Mouse (Mus musculus): ENCODE data around the gene Msh4. TPM values are rescaled to one million over a fixed set of nuclear protein-coding genes. Genes with fewer than 3 reads are reported as not detected.

Gene Msh4
- total RNA-seq (2021): under 1 TPM; 0.28 to 0.32 TPM

GRCm38 (mm10) chr3:153906136-153906871, at the start of gene Msh4:
Gene Msh4, minus strand, starts transcription at chr3:153906138.
- intact Hi-C loops (cut with DNase I): no loop called here
- no peak for DNase-seq (ENCODE audit: extremely low spot score in 1 of 2, low spot score in 2 of 2)

- DNase-seq (ENCODE audit: extremely low spot score in 1 of 2, low spot score in 2 of 2): no peak
- intact Hi-C loops (cut with DNase I): no loop called here
Observed at GRCm38 (mm10) chr3:153948176-153948575, 42.2 kb upstream of the Msh4 start.

- DNase-seq (ENCODE audit: extremely low spot score in 1 of 2, low spot score in 2 of 2): no peak
- intact Hi-C loops (cut with DNase I): no loop called here
Observed at GRCm38 (mm10) chr3:153947271-153947670, 41.3 kb upstream of the Msh4 start.

DNA sequence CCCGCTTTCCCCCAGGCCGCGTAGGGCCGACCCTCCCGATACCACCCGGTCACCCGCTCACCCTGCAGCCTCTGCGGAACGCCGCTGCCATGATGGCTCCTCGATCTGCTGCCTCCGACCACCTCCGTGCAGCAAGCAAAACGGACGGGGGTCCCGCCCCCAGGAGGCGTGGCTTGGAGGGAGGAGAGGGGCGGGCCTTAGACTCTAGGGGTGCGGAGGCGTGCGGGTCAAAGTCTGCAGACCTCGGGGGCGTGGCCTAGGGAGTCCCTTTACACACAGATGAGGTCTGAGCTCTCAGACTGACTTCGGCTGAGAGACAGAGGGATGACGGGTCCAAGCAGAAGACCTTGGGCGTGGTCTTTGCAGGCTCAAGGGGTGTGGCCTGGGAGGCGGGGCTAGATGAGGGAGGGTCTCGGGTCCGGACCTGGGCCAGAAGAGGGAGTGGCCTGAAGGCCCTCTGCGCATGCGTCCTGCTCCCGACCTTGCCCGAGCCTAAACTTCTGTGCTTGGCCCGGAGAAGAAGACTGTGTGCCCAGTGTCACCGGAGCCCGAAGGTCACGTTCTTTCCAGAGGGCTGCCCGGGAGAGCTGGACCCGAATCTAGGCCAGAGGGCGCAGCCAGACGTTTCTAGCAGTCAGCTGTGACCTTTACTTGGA, 38.5 kb upstream of the Msh4 start, which contains the start of gene Acadm:
Gene Acadm, minus strand, starts transcription at position 298 of the 656 bp plus-strand sequence.
- intact Hi-C loops (cut with DNase I): no loop called here
- DNase-seq (ENCODE audit: extremely low spot score in 1 of 2, low spot score in 2 of 2): peak; percentile 90 to 97

DNA sequence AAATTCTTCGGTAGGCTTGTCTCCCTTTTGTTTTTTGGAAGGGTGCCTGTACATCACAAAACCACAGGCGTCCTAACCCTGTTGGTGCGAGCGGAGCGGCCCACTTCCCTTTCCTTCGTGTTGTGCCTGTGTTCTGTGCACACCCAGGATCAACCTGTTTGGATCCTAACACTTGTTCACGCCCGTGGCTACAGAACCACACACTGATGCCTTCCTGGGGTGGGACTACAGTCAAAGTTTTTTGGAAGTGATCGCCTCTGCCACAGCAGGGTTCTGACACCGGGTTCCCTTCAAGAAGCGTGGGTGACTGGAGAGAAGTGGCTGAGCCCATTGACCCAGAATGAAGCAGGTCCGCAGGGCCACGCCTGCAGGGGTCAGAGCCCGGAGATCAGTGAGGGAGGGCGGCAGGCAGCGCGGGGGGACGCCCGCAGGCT, 38.0 kb upstream of the Msh4 start:
- peak in 1 of 2 experiments; percentile 25 for DNase-seq (ENCODE audit: extremely low spot score in 1 of 2, low spot score in 2 of 2)
- intact Hi-C loops (cut with DNase I): no loop called here

DNA sequence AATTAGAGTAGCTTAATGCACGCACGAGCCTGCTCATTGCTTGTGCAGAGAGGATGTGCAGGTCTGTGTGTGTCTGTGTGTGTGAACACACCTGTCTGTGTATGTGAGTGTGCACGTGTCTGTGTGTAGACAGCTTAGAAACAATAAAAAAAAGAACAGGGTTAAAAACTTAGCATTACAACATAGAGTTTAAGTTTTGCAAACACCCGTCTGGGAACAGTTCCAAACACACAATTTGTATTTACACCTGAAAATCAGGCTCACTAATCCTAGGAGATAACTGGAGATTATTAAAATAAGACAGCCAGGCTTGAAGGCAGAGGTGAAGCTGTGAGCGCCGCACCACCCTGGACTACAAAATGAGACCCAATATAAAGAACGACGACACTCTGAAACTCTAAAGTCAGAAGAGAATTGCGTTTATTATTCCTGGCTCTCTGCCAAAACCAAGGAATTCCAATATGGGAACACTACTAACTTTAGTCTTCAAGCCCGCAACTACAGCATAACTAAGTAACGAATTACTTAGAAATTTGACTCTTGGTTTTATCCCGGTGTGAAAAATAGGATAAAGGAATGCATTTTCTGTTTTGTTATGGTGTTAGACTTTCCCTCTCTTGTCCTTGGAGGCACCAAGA, 37.2 kb upstream of the Msh4 start:
- intact Hi-C loops (cut with DNase I): no loop called here
- DNase-seq (ENCODE audit: extremely low spot score in 1 of 2, low spot score in 2 of 2): no peak

- intact Hi-C loops (cut with DNase I): no loop called here
- no peak for DNase-seq (ENCODE audit: extremely low spot score in 1 of 2, low spot score in 2 of 2)
Observed at GRCm38 (mm10) chr3:153941613-153942012, 35.7 kb upstream of the Msh4 start.

DNA sequence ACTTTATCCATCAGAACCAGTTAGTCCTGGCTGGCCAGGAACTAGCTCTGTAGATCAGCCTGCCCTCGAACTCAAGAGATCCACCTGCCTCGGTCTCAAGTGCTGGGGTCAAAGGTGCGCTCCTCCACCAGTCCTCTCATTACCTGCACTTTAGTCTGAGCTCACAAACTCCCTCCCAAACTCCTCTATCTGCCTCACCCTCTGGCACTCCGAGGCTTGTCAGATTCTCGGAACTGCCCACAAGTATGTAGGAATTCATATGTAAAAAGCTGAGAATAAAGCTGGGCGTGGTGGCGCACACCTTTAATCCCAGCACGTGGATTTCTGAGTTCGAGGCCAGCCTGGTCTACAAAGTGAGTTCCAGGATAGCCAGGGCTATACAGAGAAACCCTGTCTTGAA, 34.5 kb upstream of the Msh4 start:
- no peak for DNase-seq (ENCODE audit: extremely low spot score in 1 of 2, low spot score in 2 of 2)
- intact Hi-C loops (cut with DNase I): no loop called here

DNA sequence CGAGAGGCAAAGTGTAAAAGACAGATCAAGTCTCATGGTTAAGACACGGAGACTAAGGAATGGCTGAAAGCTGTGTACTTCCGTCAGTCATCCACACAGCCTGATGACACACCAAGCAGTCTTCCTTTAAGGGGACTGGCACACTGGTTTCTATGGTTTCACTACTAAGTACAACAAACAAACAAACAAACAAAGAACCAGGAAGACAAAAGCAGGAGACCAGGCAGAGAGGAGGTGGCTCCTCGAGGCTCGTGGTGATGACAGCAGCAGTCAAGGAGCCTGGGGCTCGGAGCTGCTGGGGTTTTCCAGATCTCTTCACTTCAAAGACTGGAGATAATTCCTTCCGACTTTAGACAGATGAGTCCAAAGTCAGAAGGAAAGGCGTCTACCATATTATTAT, 34.1 kb upstream of the Msh4 start:
- intact Hi-C loops (cut with DNase I): no loop called here
- DNase-seq (ENCODE audit: extremely low spot score in 1 of 2, low spot score in 2 of 2): no peak

DNA sequence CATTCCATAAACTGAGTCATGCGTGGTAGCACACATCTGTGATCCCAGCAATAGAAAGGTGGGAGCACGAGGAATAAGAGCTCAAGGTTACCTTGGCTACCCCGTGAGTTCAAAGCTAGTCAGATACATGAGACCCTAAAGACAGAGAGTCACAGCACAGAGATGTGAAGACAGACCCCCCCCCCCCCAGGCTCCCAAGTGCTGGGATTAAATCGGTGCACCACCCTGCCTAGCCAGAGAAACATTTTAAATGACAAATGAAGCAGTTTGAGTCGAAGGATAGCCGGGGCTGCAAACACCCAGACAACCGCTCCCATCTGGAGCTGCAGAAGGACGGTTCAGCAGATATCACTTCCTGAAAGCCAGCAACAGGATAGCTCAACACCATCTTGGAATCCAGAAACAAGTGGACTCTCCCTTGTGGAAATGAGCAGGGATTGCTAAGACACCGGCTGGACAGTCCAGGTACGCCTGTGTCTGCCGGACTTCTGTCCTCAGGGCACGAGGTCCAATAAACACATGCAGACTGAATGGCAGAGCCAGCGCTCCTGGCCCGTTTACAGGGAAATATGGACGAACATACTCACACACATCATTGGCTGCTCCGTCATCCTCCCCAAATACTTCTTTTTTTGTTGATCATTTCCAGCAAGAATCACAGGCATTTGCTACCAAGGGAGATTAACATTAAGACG, 31.3 kb upstream of the Msh4 start:
- DNase-seq (ENCODE audit: extremely low spot score in 1 of 2, low spot score in 2 of 2): no peak

DNA sequence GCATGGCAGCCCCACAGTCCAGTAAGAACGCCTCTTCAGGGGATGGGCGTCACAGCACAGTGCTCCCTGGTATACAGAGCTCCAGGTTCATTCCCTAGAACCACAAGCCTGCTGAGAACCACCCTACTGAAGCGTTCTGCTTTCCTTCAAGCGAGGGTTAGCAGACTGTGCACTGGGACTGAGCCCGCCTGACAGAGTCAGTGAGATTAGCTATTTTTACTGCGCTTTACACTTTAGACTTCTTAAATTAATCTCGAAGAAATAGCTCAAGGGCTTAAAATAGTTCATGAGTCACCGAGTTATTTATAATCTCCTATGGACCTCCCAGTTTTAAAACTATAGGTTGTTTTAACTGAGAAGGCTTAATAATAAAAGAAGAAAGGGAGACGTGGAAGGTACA, 29.9 kb upstream of the Msh4 start:
- DNase-seq (ENCODE audit: extremely low spot score in 1 of 2, low spot score in 2 of 2): no peak
- intact Hi-C loops (cut with DNase I): no loop called here

More for the DNA sequence above, 31.3 kb upstream of the Msh4 start:
- intact Hi-C loops (cut with DNase I): no loop called here

DNA sequence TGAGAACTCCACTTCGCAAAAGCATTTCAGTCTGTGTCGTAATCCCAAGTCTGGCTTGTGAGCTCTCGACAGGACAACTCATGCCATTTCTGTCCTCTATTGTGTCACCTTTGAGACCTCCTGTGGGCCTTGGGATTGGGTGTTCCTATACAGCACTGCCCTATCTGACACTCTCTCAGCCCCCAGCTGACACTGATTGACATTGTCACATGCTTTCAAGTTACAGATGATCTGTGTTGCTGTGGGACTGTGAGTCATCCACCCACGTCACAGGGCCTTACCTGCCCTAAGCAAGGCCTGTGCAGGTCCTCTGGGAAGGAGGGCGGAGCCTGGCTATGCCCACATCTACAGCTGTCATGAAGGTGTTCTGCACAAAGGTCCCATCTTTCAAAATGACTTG, 26.5 kb upstream of the Msh4 start:
- DNase-seq (ENCODE audit: extremely low spot score in 1 of 2, low spot score in 2 of 2): no peak
- intact Hi-C loops (cut with DNase I): no loop called here

GRCm38 (mm10) chr3:153929526-153929925, 23.6 kb upstream of the Msh4 start:
- DNase-seq (ENCODE audit: extremely low spot score in 1 of 2, low spot score in 2 of 2): no peak
- intact Hi-C loops (cut with DNase I): no loop called here

- DNase-seq (ENCODE audit: extremely low spot score in 1 of 2, low spot score in 2 of 2): no peak
- intact Hi-C loops (cut with DNase I): no loop called here
Observed at GRCm38 (mm10) chr3:153926333-153926732, 20.4 kb upstream of the Msh4 start.

- intact Hi-C loops (cut with DNase I): no loop called here
- no peak for DNase-seq (ENCODE audit: extremely low spot score in 1 of 2, low spot score in 2 of 2)
Observed at GRCm38 (mm10) chr3:153921147-153921910, 15.4 kb upstream of the Msh4 start.

DNA sequence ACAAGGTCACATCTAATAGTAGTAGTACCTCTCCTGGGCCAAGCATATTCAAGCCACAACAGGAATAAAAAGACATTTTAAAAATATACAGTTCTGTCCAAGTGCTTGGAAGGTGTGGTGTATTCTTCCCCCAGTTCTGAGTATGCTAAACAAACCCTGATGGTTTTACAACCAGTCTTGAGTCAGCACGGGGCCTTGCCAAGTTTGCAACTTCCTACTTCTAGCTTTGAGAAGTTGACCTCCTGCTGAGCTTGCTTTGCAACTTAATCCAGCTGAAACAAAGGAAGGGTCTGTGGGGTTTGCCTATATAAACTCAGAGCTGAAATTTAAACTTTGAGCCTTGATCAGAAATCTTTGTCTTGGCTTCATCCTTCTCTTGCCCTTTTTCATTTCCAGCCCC, 11.3 kb upstream of the Msh4 start:
- intact Hi-C loops (cut with DNase I): no loop called here
- DNase-seq (ENCODE audit: extremely low spot score in 1 of 2, low spot score in 2 of 2): peak in 1 of 2 experiments; percentile 43

- DNase-seq (ENCODE audit: extremely low spot score in 1 of 2, low spot score in 2 of 2): no peak
- intact Hi-C loops (cut with DNase I): no loop called here
Observed at GRCm38 (mm10) chr3:153913510-153914243, 7.7 kb upstream of the Msh4 start.

Data from left cerebral cortex, postnatal 10 days (tissue).